Mouse (Mus musculus) gastrocnemius, adult 8-10 months (tissue): ENCODE data around the gene Wnt5b. TPM values are rescaled to one million over a fixed set of nuclear protein-coding genes. Genes with fewer than 3 reads are reported as not detected.

Source experiments
- DNase-seq, 2 experiments: peaks; one replicate each; pipeline ENCODE4 v3.0.0; 2022; ENCODE audit warnings: low spot score in 2 of 2
- total RNA-seq, 4 experiments: library from RNA; stranded (reverse); gene quantifications; 2 replicates each; pipeline ENCODE4 v1.2.4; 2022

Gene Wnt5b
- total RNA-seq: 1 to 10 TPM; 1.3 to 1.9 (median 1.7) TPM

DNA sequence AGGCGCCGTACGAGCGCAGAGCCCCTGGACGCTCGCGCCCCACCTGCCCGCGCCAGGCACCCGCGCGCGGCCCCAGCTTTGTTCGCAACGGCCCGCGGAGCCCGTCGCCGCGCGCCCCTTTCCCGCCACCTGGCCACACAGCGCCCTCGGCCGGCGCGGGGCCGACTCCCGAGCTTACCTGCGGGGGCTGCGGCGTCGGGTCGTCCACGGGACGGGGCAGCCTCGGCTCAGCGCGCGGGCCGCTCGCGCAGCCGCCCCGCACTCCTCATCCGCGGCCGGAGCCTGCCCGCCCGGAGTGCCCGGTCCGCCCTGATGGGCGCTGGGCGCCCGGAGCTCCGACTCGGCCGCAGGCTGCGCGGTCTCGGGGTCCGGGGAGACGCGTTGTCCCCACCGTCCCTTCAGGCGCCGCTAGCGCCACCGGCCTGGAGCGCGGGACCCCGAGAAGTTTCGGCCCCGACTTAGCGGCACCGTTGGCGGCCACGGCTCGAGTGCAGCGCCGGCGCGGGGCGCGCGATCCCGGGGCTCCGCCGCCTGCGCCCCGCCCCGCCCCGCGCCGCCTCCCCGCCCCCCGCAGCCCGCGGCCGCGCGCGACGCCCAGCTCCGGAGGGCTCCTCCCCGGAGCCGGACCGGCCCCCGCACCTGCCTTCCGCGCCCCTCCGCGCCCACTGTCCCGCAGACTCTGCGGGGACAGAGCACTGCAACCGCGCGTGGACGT lies at the start of gene Wnt5b:
Wnt5b (minus strand) TSS at position 545 of the 715 bp plus-strand sequence.
- DNase-seq: no peak

DNA sequence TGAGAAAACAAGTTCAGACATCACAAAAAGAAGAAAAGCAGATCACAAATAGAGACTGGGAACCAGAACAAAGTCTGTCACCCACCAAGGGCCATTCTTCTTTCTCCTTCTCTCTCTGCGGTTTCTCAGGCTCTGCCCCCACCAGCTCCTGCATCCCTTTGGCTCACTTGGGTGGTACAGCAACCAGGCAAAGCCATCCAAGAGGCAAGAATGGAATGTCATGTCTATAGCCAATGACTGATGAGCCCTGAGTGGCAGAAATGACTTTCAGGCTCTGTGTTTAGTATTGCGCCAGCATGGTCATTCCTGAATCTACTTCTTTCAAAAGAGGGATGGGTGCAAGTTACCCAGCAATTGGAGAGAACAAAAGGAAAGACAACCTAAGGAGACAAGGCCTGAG lies 46.7 kb upstream of the Wnt5b start:
- DNase-seq: no peak

DNA sequence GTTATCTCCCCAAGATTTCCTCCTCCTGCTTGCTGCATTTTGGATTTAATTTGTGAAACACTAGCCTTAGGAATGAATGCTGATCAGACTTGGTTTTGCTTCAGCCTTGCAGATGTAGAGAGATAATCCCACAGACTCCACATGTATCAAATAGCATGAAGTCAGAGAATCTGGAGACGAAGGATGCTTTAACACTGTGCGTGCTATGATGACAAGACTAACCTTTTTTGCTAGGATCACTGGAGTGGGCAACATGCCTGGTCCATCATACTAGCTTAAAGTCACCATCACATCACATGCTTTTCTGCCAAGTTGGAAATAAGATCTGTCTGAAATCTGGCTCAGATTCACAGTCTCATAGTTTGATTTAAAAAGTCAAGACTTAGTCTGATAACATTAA lies 43.8 kb upstream of the Wnt5b start:
- no peak for DNase-seq

DNA sequence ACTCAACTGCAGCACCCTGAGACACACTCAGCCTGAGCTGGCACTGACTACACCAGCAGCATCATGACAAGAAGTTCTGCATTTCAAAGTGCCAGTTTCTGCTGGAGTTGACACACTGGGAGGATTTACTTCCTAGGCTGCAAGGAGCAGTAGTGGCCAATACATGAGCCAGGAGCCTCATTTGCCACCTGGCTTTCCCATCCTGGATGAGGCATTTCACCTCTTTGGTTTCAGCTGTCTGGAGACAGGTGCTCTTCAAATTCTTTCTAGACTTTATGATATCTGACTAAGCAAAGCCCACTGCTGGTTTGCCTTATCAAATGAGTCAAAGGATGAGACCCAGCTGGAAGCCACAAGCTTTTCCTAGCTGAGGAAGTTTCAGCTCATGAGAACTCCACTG lies 43.3 kb upstream of the Wnt5b start:
- DNase-seq: no peak

DNA sequence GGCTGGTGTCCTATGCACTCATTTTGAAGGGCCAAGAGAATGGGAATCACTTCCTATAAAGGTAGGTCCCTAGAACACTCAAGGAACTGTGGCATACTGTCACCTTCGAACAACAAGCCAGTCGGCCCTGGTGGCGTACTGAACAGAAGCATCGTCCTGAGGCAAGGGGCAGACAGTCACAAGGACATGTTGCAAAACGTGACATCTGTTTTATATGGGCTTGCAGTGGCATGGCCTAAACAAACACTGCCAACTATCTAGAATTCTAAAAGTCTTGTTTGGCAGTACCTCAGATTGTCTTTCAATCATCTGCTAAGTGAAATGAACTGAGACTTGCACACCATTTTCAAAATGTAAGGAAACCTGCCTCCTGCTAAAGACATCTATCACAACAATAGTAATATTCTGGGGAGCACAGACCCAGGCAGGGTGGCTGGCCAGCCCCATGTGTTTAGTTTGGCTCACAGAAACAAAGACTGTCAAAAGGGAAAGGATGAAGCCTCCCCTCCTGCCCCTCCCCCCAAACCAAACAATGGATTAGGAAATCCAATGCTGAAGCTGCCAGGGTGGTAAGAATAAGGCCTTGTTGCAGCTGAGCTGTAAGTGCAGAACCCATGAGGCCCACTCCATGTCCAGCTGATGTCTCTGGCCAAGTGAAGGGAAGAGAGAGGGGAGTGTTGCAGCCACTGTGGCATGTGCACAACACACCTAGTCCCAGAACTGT lies 41.7 kb upstream of the Wnt5b start:
- no peak for DNase-seq

DNA sequence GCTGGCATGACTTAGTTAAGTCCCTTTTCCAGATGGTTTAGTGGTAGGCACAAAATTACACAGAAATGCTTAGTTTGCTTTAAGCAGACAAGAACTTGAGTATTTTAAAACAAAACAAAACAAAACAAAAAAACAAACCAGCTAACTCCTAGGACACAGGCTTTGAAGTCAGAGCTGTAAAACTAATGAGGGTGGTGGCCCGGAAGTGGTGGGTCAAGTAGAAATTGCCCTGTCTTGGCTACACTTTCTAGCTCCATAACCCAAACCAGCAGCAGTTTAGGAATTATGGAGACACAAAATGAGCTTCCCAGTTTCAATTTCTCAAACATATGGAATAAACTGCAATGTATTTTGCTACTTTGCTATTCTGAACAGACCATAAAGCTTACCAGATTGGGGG lies 39.9 kb upstream of the Wnt5b start:
- no peak for DNase-seq

DNA sequence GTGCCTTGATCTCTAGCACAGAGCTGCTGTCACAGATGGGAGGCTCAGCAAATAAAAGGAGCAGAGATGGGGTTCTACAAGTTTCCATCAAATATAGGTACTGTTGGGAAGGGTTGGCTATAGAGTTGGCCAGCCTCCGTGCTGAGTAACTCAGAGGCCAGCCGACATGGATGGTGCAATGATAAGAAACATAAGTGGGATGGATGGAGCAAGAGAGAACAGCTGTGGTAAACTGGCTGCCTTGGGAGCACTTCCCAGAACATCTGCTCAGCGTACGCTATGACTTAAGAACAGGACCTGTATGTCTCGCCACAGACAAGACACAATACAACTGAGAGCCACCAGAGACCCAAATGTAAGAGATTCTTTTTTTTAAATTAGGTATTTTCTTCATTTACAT lies 39.0 kb upstream of the Wnt5b start:
- DNase-seq: no peak

DNA sequence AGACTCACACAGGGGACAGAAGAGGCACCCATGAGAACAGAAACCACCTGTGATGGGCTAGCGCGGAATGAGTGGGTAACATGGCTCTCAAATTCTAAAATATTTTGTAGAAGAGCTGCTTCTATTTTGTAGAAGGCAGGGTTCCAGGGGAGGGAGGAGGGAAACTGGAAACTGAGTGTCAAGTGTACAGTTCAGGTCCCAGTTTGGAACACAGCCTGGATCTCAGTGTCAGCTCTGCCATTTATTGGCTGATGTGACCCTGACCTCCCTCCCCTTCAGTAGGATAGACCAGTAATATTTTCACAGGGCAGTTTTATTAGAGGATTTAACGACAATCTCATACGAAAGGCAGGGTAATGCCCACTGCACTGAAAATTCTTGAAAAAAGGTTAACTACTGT lies 32.6 kb upstream of the Wnt5b start:
- peak; percentile 14 to 32 for DNase-seq

DNA sequence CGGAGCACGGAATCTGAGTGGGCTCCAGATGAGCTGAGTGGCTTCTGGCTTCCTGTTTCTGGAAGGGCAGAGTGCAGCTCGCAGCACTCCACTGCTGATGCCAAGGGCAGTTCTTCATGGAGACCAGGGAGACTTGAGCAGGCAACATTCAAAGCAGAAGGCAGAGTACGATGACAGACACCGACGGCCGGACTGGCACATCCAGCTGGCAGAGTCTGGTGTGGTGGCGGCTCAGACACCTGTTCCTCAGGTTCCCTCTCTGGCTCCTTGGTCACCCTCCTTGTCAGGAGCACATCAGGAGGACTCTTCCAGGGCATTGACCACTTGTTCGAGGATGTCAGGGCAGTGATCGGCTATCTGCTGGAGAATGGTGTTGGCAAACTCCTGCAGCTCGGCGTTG lies 31.2 kb upstream of the Wnt5b start:
- peak; percentile 22 to 38 for DNase-seq

DNA sequence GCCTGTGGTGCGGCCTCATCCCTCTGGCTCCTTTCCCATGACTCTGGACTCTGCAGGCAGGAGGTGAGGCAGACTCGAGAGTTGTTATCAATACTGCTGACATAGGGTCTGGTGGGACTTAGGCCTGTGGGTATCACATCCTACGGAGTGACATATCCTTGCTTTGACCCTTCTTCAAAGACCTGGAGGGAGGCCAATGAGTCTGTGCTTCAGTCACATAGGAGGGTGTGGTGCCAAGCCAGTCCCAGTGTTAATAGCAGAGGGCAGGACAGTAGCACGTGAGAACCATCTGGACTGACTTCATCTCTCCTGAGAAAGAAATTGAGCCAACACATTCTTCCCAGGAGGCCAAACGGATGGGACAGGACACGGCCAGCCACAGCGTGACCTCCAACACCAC lies 28.1 kb upstream of the Wnt5b start:
- DNase-seq: peak; percentile 17 to 24

DNA sequence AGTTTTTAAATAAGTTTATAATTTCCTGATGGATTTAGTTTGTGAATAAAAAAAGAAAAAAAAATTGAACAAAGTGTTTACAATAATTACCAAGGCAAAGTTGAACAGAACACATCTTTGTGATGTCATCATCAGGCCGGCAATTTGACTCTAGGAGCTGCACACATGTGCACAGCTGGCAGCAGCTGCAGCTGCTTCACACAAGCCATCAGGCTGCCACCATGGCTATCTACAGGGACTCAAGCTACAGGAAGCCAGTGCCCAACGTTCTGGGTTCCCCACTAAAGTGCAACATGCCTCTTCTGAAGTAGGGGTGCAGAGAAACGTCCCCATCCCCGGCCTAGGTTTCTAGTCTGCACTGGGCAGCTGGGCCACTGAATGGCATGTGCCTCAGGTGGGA lies 26.6 kb upstream of the Wnt5b start:
- no peak for DNase-seq

DNA sequence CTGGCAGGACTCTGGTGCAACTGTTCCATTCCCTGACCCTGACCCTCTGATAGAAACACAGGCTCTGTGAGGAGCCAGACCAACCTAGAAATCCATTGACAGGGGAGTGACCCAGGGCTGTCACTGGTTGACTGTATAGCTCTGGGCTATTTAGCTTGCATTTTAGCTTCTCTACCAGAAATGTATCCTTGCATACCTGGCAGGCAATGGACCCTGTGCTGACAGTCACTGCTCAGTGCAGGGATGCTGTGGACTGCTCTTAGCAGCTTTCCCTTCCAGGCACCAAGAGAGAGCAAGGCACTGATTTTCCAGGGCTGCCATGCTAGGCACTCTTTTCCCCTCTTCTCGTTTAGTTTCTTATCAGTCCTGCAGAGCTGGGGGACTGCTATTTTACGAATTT lies 24.2 kb upstream of the Wnt5b start:
- DNase-seq: no peak

DNA sequence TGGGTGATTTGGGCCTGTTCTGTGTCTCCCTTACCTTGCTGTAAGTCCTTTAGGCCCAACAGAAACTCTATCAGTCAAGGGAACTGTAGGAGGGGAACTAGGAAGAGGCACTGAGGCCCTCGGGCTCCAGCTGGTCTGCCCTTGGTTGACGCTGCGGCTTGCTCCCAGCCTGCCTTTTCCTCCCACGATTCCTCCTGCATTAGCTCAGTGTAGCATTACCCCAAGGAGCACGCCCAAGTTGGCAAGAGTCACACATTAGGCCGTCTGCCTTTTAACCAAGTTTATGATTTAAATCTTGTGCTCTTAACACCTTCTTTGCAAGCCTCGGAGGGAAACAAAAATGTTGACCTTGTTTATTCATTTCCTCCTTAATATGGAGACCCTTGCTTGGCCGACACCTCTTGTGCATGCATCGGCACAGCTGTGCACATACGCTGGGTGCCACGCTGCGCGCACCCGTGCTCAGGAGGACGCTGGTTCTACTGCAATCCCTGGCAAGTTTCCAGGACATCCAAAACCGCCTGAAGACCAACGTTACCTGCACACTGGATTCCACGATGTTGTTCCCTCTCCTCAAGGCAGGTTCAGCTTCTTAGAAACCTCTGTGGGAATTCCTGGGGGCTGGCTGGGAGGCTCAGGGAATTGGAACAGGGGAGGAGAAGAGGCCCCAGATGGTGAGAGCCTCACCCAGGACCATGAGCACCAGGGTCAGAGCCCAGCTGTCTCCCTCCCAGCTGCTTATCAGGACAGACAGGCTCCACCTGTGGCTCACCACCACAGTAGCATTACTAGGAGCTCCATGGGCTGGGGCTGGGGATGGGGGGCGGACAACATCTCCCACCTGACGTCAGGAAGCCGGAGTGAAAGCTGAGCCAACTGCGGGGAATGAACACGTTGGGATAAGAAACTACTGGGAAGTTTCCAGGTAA lies 21.6 kb upstream of the Wnt5b start:
- no peak for DNase-seq

DNA sequence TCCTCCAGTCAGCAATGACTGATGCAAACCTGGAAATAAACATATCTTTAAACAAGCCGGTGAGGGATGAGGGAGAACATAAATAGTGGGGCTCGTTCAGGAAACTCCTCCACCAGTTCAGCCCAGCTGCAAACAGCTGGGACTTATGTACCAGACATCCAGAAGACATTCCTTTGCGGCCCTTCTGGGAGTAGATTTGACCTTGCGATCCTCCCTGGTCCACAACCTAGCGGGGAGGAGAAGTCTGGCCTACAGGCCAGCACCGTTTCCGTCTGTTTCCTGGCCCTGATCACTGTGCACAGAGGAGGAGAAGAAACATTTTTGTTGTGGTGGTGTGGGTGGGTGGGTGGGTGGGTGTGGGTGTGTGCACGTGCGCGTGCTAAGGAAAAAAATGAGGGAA lies 18.4 kb upstream of the Wnt5b start:
- DNase-seq: no peak

DNA sequence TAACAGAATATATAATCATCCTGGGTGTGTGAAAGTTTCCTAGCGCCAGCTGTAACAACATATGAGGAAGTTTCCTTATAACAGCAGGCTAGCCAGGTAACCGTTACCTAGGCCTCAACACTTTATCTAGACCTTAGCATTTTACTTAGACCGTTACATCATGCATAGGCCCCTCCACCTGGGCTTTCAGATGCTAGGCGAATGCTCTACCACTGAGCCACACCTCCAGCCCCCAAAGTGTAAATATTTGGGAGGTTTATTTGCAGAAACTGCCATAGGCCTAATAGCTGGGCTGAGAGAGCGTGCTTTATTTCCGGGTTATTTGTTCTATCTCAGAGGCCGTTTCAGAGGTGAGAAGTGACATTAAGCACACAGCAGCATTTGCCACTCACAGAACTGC lies 14.7 kb upstream of the Wnt5b start:
- DNase-seq: no peak

DNA sequence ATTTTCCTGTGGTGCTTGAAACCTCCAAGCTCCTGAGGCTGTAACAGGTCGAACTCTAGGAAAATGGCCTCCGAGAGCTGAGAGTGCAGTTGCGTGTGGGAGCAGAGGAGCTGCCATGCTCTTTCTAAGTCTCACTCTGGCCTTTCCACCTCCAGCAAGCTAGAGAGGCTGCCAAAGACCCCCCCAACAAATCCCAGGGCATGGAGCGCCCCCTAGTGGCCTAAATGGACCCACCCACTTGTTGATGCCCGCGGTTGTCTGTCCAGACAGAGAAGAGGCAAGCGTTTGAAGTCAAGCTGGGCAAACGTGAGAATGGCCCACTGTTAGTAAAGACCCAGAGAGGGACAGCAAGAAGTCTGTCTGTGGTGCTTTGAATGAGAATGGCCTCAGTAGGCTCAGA lies 10.3 kb upstream of the Wnt5b start:
- no peak for DNase-seq

DNA sequence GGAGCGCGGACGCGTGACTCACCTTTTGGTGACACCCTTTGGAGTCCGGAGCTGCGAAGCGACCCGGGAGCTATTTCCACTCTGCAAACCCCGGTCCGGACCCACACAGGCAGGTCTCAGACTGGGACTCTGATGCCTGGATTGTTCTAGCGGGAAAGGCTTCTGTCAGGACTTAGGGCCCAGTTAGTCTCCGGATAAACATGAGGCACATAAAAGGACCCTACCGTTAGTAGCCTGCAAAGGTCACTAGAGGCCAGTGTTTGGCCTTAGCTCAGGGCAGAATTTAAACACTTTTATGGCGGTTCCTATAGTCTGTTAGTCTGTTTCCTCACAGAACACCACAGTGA lies 344 bp upstream of the Wnt5b start:
- no peak for DNase-seq

DNA sequence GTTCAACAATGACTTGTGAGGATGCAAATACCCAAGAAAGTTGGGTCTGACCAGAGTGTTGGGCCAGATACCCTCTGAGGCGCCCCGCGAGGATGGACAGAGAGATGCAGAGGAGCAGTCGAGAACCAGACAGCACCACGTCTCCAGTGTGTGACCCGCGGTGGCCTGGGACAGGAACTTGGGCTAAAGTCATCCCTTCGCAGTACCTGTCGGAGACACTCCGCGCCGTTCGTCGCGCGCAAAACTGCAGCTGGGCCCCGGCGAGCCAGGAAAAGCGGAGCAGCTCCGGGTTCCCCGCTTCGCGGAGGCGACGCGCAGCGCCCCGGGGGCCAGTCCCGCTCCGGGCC lies 718 bp downstream of the Wnt5b start:
- no peak for DNase-seq

DNA sequence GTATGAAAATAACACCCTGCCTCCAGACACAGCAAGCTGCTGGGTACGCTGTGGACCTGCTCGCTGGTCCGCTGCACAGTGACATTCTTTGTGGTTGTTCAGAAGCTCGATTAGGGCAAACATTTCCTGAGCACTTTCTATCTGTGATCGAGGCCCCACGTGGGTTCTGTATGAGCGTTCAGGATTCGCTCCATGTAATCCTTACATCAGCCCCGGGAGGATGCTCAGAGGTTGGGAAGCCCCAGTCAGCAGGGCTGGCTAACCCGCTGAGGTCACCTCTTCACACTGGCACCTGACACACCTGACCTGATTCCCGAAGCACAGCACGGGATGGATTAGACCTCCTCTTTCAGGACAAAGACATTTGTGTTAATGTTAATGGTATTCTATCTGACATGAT lies 8.3 kb downstream of the Wnt5b start:
- no peak for DNase-seq

DNA sequence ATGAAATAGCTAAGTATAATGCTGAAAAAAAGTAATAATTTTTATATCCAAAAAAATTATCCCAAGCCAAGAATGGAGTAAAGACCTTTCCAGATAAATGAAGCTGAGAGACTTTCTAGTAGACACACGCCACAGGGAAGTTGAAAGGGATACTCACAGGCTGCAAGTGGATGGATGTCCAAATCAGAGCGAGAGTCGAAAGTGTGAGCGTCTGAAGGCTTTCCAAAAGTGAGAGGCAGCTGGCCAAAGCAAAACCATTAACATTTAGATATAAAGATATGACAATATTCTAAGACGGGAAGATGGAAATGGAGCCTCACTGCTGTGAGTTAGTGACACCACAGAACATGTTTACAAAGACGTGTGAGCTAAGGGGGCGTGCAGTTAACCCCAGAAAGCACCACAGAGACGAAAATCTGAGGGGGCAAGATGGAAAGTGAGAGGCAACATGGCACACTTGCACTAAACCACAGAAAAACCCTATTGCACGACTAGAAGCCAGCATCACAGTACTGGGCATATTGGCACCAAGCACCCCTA lies 10.9 kb downstream of the Wnt5b start:
- no peak for DNase-seq

DNA sequence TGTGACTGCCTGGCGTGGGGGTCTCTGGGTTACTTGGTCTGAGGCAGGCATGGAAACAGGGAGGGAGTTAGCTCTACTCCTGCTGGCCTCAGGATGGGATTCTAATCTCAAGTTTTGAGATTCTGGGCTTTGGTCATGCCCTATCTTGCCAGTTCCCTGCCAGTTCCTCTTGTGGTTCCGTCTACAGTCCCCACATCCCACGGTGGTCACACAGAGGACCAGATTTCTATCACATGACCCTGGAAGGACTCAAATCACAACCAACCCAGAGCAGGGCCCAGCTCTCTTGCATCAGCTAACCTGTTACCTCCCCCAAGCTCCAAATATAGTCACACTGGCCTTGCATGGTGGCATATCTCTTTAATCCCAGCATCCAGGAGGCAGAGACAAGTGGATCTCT lies 14.5 kb downstream of the Wnt5b start:
- DNase-seq: no peak

DNA sequence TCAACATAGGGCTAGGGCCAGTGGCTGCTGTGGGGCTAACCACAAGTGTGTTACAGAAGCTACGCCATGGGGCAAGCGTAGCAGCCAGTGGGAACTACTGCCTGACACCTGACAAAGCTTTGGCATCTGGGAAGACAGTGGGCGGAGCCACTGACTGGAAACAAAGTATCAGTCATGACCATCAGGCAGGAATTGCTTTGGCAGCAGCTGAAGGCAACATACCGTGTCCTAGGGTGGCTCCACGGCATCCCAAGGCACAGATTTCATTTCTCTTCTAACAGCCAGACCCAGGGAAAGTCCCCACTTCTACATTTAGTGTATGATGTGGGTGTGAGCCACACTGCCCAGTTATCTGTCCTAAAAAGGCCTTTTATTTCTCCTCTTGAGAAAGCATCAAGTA lies 17.6 kb downstream of the Wnt5b start:
- DNase-seq: peak in 1 of 2 experiments; percentile 22
